Mouse (Mus musculus) heart, embryonic 12.5 days (tissue): Measurements from ENCODE around the gene Vps18. TPM values are rescaled to one million over a fixed set of nuclear protein-coding genes. Genes with fewer than 3 reads are reported as not detected.

ENCODE experiments used
- ATAC-seq: fragments of 200-750 bp; cut with Nextera tagmentation; 2 replicates; pipeline ENCODE4 v1.8.0; 2017; ENCODE audit warnings: moderate TSS enrichment, moderate library complexity; ENCODE audit not compliant: insufficient number of reproducible peaks, low FRiP score
- H3K27ac ChIP-seq: fragments of 300-500 bp; sonication (generic); 2 replicates; pipeline ENCODE4 v1.5.1; 2016; ENCODE audit warnings: mild to moderate bottlenecking, moderate library complexity; ENCODE audit not compliant: poor library complexity, severe bottlenecking
- H3K27me3 ChIP-seq: fragments of 300-500 bp; sonication (generic); replicated peaks from 2 replicates; pipeline ENCODE4 v1.6.1; 2016; ENCODE audit warnings: mild to moderate bottlenecking, moderate library complexity
- H3K36me3 ChIP-seq: fragments of 300-500 bp; sonication (generic); 2 replicates; pipeline ENCODE4 v1.6.1; 2016; ENCODE audit warnings: mild to moderate bottlenecking, moderate library complexity
- H3K4me1 ChIP-seq: fragments of 300-500 bp; sonication (generic); replicated peaks from 2 replicates; pipeline ENCODE4 v1.6.1; 2016; ENCODE audit warnings: mild to moderate bottlenecking
- H3K4me2 ChIP-seq: fragments of 300-500 bp; sonication (generic); 2 replicates; pipeline ENCODE4 v1.6.1; 2016; ENCODE audit warnings: mild to moderate bottlenecking, moderate library complexity
- H3K4me3 ChIP-seq: fragments of 300-500 bp; sonication (generic); 2 replicates; pipeline ENCODE4 v1.5.1; 2016; ENCODE audit warnings: mild to moderate bottlenecking
- H3K9ac ChIP-seq: fragments of 300-500 bp; sonication (generic); 2 replicates; pipeline ENCODE4 v1.6.1; 2016; ENCODE audit warnings: mild to moderate bottlenecking, moderate library complexity
- H3K9me3 ChIP-seq: fragments of 300-500 bp; sonication (generic); replicated peaks from 2 replicates; pipeline ENCODE4 v1.6.1; 2016; ENCODE audit warnings: mild to moderate bottlenecking, moderate library complexity
- WGBS: fragments of 180-500 bp; shearing (Covaris S2); methylation state at CpG from one replicate; pipeline ENCODE4 v1.1.7; 2016; 5-methylcytosine and 5-hydroxymethylcytosine counted together
- polyA plus RNA-seq: library from polyadenylated mRNA; unstranded; fragments of >200 nt; fragmentation: Nextera tagmentation; extraction: Ambion mirVana; gene quantifications from 2 replicates; pipeline ENCODE4 v1.2.1, GENCODE M21; 2016

The Vps18 gene
- polyA plus RNA-seq, 1 experiment from 2014 or later = 15.8 TPM

- Histone ChIP-seq H3K9ac (no peak overlapping the region), H3K4me1 (peaks cover 40% of the 10 kb centered on the region), H3K36me3 (peaks cover 11% of the 10 kb centered on the region), H3K9me3 (no peaks in the 10 kb centered on the region), H3K4me3 (no peak overlapping the region), H3K4me2 (no peak overlapping the region), H3K27me3 (no peaks in the 10 kb centered on the region), H3K27ac (no peak overlapping the region)
- 68% methylated on average over 6 of the region's 6 CpGs for WGBS
- no peak for ATAC-seq
Observed at GRCm38 (mm10) chr2:119302876-119303275, 14.3 kb downstream of the Vps18 start.

GRCm38 (mm10) chr2:119304391-119304790 lies 15.9 kb downstream of the Vps18 start:
- H3K27ac ChIP-seq = peak overlapping the region; percentile 41; the same call in 1 of the 2 replicates
- WGBS = 37% methylated on average over 3 of the region's 3 CpGs
- peaks cover 35% of the 10 kb centered on the region for H3K4me1 ChIP-seq

GRCm38 (mm10) chr2:119304798-119305208 lies 16.3 kb downstream of the Vps18 start:
- H3K27ac ChIP-seq = peak overlapping the region; percentile 41; the same call in 1 of the 2 replicates
- H3K36me3 ChIP-seq = no peaks in the 10 kb centered on the region
- peak; percentile 50; the same call in 1 of the 2 replicates for ATAC-seq
- WGBS = 24% methylated on average over 3 of the region's 3 CpGs
- peaks cover 33% of the 10 kb centered on the region for H3K4me1 ChIP-seq
- no peaks in the 10 kb centered on the region for H3K9me3 ChIP-seq
- H3K4me3 ChIP-seq = no peak overlapping the region
- H3K27me3 ChIP-seq = no peaks in the 10 kb centered on the region
- H3K4me2 ChIP-seq = no peak overlapping the region
- H3K9ac ChIP-seq = no peak overlapping the region

More at GRCm38 (mm10) chr2:119304391-119304790, 15.9 kb downstream of the Vps18 start:
- no peak overlapping the region for H3K4me3 ChIP-seq
- no peaks in the 10 kb centered on the region for H3K36me3 ChIP-seq
- H3K27me3 ChIP-seq = no peaks in the 10 kb centered on the region
- no peaks in the 10 kb centered on the region for H3K9me3 ChIP-seq
- no peak for ATAC-seq
- no peak overlapping the region for H3K9ac ChIP-seq
- no peak overlapping the region for H3K4me2 ChIP-seq

GRCm38 (mm10) chr2:119311544-119311943 lies 23.0 kb downstream of the Vps18 start:
- Histone ChIP-seq H3K27ac (peak overlapping the region; percentile 48), H3K4me3 (no peak overlapping the region), H3K9ac (no peak overlapping the region), H3K4me2 (no peak overlapping the region), H3K4me1 (peaks cover 19% of the 10 kb centered on the region), H3K36me3 (no peaks in the 10 kb centered on the region), H3K9me3 (0 out of 2 replicates have a peak, but pooled peaks cover 3% of the 10 kb centered on the region), H3K27me3 (no peaks in the 10 kb centered on the region; the same call in none of the 2 replicates)
- ATAC-seq = peak; percentile 51
- WGBS = 38% methylated on average over 12 of the region's 12 CpGs

GRCm38 (mm10) chr2:119312380-119312958 lies 23.9 kb downstream of the Vps18 start:
- no peak overlapping the region for H3K4me3 ChIP-seq
- no peaks in the 10 kb centered on the region; the same call in none of the 2 replicates for H3K27me3 ChIP-seq
- H3K27ac ChIP-seq = 0 out of 2 replicates have a peak overlapping the region, but pooled peaks have one; percentile 48
- H3K4me1 ChIP-seq = peaks cover 19% of the 10 kb centered on the region
- no peaks in the 10 kb centered on the region for H3K36me3 ChIP-seq
- no peak overlapping the region for H3K4me2 ChIP-seq
- no peak for ATAC-seq
- 81% methylated on average over 2 of the region's 2 CpGs for WGBS
- H3K9ac ChIP-seq = no peak overlapping the region
- H3K9me3 ChIP-seq = 0 out of 2 replicates have a peak, but pooled peaks cover 3% of the 10 kb centered on the region

- WGBS = 40% methylated on average over 10 of the region's 10 CpGs
- H3K27ac ChIP-seq = no peak overlapping the region
- H3K4me2 ChIP-seq = no peak overlapping the region
- H3K9ac ChIP-seq = no peak overlapping the region
- ATAC-seq = no peak
- H3K27me3 ChIP-seq = no peaks in the 10 kb centered on the region; the same call in none of the 2 replicates
- no peak overlapping the region for H3K4me3 ChIP-seq
- H3K9me3 ChIP-seq = 0 out of 2 replicates have a peak, but pooled peaks cover 3% of the 10 kb centered on the region
- peaks cover 19% of the 10 kb centered on the region for H3K4me1 ChIP-seq
- H3K36me3 ChIP-seq = no peaks in the 10 kb centered on the region
Observed at GRCm38 (mm10) chr2:119313780-119314479, 25.4 kb downstream of the Vps18 start.

GRCm38 (mm10) chr2:119314742-119315310 lies 26.3 kb downstream of the Vps18 start:
- Histone ChIP-seq H3K9ac (no peak overlapping the region), H3K9me3 (0 out of 2 replicates have a peak, but pooled peaks cover 3% of the 10 kb centered on the region), H3K27me3 (peaks cover 5% of the 10 kb centered on the region), H3K4me1 (peaks cover 19% of the 10 kb centered on the region), H3K36me3 (no peaks in the 10 kb centered on the region), H3K4me3 (no peak overlapping the region), H3K4me2 (no peak overlapping the region), H3K27ac (no peak overlapping the region)
- WGBS = 63% methylated on average over 12 of the region's 12 CpGs
- no peak for ATAC-seq

GRCm38 (mm10) chr2:119318043-119318710 lies 29.6 kb downstream of the Vps18 start:
- H3K4me1 ChIP-seq = peaks cover 34% of the 10 kb centered on the region
- H3K9me3 ChIP-seq = 0 out of 2 replicates have a peak, but pooled peaks cover 3% of the 10 kb centered on the region
- no peak overlapping the region for H3K27ac ChIP-seq
- no peak overlapping the region for H3K4me3 ChIP-seq
- peaks cover 34% of the 10 kb centered on the region for H3K27me3 ChIP-seq
- no peak for ATAC-seq
- WGBS = 73% methylated on average over 3 of the region's 3 CpGs
- no peak overlapping the region for H3K4me2 ChIP-seq
- no peak overlapping the region for H3K9ac ChIP-seq
- no peaks in the 10 kb centered on the region for H3K36me3 ChIP-seq

GRCm38 (mm10) chr2:119320571-119320970 lies 32.0 kb downstream of the Vps18 start:
- Histone ChIP-seq H3K4me2 (no peak overlapping the region), H3K9ac (no peak overlapping the region), H3K36me3 (no peaks in the 10 kb centered on the region), H3K4me1 (peaks cover 45% of the 10 kb centered on the region), H3K27ac (no peak overlapping the region), H3K4me3 (no peak overlapping the region), H3K9me3 (0 out of 2 replicates have a peak, but pooled peaks cover 3% of the 10 kb centered on the region), H3K27me3 (peaks cover 58% of the 10 kb centered on the region)
- 54% methylated on average over 8 of the region's 8 CpGs for whole genome bisulfite sequencing
- no peak for ATAC-seq

- H3K36me3 ChIP-seq = no peaks in the 10 kb centered on the region
- no peak overlapping the region for H3K27ac ChIP-seq
- H3K4me3 ChIP-seq = peak overlapping the region; percentile 44
- H3K4me1 ChIP-seq = peaks cover 59% of the 10 kb centered on the region
- peaks cover 72% of the 10 kb centered on the region for H3K27me3 ChIP-seq
- no peaks in the 10 kb centered on the region for H3K9me3 ChIP-seq
- peak overlapping the region; percentile 77 for H3K4me2 ChIP-seq
- ATAC-seq = no peak
- WGBS = 4% methylated on average over 48 of the region's 48 CpGs
- peak overlapping the region; percentile 61 for H3K9ac ChIP-seq
Observed at GRCm38 (mm10) chr2:119321771-119322586, 33.4 kb downstream of the Vps18 start.
